Mouse (Mus musculus): ENCODE data around the gene Sipa1l1.

The Sipa1l1 gene

DNA sequence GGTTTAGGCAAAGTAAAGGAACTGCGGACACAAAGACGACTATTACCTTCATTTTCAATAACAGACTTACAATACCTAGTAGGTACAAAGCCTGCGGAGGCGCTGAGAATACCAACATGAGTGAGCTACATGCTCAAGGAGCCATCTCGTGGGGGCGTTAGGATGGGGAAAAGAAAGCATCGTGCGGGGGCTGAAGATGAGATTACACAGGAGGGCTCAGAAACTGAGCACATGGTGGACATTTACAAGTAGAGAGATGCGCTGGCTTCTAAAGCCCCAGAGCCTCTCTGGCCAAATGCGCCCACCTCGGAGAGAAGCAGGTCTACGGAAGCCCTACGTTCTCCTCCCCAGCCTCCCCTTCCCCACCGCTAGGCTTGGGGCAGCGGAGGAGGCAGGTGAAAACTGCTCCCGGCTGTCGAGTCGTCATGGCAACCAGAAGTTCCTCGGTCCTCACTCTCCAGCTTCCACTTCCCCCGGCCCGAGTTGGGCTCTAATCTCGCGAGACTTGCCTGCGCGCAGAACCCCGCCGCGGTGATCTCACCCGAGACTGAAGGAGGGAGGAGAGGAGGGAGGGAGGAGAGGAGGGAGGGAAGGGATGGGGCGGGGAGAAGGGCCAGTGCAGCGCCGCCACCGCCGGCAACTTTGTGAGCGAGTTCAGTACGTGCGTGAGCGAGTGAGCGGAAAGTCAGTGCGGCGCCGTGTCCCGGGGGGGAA lies at the start of gene Sipa1l1:
Gene Sipa1l1 (plus strand): TSS at position 501 of the 714 bp plus-strand sequence.
- in situ Hi-C loops (cut with MboI, MseI): loop anchor here (10.0 kb wide), 1 partner anchor 306 kb away; no protein-coding TSS in a partner anchor

DNA sequence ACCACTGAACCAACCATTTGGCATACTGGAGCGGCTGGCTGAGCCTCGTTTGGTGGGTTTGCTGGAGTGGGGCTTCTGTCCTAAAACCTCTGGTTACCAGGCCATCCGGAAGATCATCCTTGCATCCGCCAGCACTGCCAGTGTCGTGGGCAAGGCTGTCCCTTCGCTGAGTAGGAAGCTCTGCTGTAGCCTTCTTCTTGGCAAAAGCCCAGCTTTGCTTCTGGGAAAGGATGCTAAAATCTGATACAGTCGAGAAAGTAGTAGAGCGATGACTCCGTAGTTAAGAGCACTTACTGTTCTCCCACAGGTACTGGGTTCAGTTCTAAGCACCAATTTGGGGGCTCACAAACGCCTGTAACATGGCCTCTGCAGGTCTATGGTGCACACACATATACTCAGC lies 47.2 kb upstream of the Sipa1l1 start:
- in situ Hi-C loops (cut with MboI, MseI): no loop called here

DNA sequence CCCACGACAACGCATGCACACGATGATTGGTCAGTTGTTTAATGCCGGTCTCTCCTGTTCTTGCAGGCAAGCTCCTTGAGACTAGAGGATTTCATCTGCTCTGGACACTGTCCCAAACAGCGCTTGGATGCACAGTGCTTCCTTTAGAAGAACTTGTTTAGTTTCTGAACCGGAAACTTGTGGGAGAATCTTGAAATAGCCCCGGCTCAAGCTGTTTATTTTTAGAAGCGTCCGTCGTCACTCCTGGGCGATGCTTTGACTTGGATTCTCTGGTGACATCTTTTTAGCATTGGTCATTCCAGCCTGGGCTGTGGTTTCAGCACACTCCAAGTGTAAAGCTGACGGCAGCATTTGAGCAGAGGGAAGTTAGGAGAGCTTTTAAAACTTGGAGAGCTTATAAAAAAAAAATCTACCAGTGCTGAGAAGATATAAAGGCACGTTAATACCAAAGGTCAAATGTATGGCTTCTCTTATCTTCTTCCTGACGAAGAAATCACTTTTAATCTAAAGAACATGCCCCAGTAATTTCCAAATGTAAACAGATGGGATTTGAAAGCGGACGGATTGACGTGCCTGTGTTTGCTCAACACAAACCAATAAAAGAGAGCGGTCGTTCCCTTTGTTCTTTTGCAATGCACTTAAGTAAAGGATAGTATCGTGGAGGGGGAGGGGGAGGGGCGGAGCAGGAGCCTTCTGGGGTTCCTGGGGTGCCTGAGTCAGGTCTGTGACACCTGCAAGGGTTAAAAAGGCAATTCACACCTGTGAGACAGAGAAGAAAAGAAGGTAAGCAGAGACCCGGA lies 46.5 kb upstream of the Sipa1l1 start:
- in situ Hi-C loops (cut with MboI, MseI): no loop called here

DNA sequence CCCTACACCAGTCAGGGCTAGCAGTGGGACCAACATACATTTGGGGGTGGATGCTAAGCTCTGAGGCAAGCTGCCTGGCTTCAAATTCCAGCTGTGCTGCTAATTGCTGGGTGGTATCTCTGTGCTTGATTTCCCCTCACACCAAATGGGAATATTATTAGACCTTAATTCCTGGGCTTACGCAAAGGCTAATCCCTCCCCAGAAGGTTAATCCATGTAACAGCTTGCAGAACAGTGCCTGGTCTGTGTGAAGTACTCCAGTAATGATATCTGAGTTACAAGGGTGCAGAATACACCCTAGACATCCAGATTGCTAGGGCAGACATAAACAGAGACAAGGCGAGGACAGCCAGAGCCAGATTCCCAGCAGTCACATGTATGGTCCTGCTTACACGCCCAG lies 42.3 kb upstream of the Sipa1l1 start:
- in situ Hi-C loops (cut with MboI, MseI): no loop called here

DNA sequence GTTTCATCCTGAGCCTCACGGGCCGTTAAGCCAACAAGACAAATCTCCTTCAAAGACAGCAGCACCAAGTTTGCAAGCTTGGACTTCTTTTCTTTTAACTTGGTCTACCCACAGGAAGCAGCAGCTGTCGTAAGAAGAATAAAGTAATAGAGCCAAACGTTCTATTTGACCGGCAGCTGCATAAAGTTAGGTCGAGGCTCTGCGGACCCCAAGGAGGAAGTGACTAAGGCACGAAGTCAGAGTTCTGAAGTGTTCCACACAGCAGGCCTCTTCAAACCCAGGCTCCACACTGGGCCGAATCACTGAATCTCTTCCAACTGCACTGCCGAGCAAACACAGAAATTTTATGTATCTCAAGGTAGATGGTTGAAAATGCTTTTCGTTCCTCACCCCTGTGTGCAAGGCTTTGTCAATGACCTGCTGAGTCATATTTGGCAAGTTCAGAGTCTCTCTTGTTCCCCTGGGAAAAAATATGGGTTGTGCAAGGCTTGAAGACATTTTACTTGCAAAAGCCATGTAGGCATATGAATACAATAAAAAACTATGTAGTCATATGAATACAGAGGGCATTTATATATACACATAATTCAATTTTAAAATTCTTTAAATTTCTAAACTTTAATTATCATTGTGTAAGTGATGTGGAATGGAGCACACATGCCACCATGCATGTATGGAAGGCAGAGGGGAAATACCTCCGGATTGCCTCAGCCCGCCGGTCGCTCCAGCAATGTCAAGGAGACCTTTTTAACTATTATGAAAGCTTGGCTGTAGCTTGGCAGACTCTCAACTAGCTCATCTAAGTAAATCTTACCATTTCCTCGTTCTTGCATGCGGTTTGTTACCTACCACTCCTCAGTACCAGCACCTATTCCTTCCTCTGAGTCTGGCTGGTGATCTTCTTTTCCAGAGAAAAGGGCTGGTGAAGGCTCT lies 29.6 kb upstream of the Sipa1l1 start:
- in situ Hi-C loops (cut with MboI, MseI): no loop called here

DNA sequence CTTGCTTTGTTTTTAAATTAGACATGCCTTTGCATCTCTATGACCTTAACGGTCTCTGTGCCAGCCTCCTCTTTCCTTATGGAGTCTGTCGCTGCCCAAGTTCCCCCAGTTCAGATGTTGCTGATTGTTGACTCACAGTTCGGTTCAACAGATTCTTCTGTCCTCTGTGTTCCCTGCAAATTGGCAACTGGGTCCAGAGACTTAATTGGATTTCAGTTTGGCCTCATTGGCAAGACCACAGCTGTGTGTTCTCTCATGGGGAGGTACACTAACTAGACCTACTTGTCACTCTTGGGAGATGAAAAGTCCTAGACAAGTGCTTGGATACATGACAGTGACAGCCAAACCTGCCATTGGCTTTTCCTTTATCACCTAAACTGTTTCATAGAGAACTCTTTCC lies 25.7 kb upstream of the Sipa1l1 start:
- in situ Hi-C loops (cut with MboI, MseI): no loop called here

DNA sequence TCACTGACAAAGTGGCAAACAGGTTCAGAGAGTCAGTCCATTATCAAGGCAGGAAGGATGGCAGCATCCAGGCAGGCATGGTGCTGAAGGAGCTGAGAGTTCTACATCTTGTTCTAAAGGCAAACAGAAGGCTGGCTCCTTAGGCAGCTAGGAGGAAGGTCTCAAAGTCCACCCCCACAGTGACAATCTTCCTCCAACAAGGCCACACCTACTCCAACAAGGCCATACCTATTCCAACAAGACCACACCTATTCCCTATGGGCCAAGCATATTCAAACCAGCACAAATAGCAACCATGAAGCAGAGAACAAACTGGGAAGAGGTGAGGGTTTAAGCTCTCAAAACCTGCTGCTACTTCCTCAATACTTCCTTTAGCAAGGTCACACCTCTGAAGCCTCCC lies 23.9 kb upstream of the Sipa1l1 start:
- in situ Hi-C loops (cut with MboI, MseI): no loop called here

DNA sequence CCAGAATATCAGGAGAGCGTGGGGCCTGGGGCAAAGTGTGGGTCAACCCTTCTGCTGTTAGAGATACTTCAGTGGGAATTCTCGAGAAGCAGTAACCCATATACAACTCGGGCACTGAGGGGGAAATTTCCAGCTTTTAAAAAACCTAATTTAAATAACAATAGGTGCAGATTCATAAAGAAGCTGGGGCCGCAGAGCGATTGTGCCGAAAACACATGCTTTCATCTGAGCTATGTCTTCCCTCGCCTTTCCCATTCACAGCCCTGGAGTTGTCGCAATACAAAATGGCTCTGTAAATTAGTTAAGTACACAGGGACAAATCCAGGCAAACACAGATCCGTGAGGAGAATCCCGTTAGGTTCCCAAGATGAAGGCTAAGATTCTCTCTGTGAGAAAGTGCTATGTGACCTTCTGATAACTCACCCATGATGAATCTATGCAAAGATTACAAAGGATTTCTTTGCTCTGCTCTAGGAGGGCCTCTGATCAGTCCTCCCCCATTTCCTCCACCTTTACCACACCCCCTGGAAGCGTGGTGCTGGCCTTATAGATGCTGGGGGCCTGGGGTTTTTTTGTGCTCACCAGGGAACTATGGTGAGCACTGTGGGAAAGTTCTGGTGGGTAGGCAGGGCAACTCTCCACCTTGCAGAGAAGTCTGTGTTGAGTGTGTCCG lies 22.0 kb upstream of the Sipa1l1 start:
- in situ Hi-C loops (cut with MboI, MseI): no loop called here

DNA sequence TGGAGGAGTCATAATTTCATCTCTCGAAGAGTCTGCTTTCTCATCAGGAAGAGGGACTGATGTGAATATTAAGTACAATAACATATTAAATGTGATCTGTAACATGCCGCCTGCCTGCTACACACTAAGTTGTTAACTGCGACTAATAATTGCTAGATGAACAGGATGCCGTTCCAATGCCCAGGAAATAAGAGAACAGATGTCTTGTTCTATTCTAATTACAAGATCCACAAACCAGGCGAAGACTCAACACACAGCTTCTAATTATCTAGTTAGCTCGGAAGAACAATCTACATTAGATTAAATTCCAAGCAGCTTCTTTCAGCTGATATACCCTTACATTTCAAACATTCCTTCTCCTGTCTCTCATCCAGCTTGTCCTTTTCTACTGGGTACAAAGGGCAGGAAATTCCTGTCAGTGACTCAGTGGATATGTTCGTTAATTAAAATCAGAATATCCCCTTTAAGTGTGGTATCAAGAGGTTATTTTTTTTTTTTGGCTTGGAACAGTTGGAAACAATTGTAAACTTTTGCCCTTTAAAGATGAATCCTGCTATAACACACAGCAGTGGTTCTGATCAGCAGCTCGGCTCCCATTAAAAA lies 20.7 kb upstream of the Sipa1l1 start:
- in situ Hi-C loops (cut with MboI, MseI): no loop called here

DNA sequence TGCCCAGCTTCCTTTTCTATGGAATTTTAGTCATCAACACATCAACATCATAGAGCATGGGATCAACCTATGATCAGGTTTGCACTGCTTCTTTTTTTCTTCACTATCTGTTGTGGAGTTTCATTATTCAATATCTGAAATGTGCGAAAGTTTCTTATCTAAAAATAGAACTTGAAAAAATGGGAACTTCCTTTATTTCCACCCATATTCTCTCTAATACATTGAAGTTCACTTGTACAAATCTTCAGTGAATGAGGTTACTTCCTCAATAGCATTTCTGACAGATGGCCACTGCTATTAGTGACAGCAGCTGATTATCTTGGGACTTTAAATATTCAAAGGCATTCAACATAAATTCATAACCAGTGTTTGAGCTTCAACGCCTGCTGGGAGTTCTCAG lies 18.1 kb upstream of the Sipa1l1 start:
- in situ Hi-C loops (cut with MboI, MseI): no loop called here

DNA sequence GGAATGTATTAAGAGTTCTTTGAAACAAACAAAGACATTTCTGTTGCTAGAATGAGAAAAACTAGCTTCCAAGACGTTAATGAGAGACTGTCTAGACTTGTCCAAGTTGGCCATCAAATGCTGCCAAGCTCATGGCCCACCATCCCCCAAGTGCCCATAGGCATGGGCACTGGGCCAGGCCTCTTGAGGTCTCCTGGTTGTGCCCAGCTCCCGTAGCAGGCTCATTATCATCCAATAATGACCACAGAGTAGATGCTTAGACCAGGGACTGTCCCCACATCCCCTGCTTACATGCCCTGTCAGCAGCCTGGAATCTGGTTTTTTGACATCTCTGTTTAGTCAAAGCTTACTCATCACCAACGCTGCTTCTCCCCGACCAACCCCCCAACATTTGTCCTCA lies 14.6 kb upstream of the Sipa1l1 start:
- in situ Hi-C loops (cut with MboI, MseI): no loop called here

DNA sequence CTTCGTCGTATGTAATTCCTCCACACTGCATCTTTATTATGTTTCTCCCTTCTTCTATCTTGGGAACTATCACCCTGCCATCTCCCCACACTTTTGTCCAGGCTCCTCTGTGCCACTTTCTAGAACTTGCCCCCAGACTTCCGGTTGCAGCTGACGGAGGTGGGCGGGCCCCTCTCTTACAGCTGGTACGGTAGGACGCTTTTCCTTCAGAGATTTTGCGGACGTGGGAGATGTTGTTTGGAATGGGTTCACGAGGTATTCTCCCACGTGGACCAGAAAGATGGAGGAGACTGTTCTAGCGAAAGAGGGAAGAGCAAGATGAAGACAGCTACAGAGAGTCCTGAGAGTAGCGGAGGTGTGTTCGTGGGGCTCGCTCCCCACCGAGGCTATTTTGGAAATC lies 10.6 kb upstream of the Sipa1l1 start:
- in situ Hi-C loops (cut with MboI, MseI): no loop called here

DNA sequence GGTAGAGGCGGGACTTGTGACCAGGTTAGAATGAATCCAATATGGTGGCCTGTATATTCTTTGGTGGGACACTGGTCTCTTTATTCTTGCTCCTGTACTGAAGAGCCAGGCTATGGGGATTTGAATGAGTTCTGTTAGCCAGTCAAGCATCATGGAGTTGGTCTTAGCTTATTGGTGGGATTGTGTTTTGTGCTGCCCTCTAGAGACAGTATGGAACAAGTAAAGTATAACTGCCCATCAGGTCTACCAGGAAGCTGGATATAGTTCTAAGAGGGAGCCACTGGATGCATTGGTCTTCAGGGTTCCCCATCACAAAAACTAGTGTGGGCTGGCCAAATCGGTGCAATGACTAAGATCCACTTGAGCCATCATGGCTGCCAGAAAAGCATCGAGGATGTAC lies 9.7 kb upstream of the Sipa1l1 start:
- in situ Hi-C loops (cut with MboI, MseI): no loop called here

DNA sequence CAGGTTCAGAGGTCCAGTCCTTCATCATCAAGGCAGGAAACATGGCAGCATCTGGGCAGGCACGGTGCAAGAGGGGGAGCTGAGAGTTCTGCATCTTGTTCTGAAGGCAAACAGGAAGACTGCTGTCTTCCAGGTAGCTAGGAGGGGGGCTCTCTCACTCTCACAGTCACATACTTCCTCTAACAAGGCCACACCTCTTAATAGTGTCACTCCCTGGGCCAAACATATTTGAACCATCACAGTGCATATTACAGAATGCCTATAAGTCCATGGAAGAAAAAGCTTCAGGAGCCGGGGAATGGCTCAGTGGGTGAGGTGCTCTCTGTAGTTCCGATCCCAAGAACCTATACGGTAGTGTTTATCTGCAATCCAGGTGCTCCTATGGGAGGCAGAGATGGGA lies 3.5 kb upstream of the Sipa1l1 start:
- in situ Hi-C loops (cut with MboI, MseI): loop anchor here (10.0 kb wide), 1 partner anchor 309 kb away; no protein-coding TSS in a partner anchor

DNA sequence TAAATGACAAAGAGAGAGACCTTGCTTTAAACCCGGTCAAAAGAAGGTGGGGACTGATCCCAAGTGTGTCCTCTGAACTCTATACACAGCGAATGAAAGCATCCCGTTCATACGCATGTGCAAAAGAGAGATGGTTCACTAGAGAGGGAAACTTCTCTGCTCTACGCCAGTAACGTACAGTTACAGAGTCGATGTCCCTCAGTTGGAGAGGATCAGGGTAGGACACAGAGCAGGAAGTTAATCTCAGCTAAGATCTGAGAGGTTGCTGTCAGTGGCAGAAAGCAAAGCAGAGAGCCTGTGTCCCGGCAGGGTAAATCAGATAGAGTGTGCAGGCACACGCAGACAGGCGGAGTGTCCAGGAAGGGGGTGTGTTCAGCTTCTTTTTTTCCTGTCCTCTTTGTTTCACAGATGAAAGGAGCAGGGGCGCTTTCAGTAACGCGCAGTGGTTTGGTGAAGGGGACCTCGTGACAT lies 3.0 kb upstream of the Sipa1l1 start:
- in situ Hi-C loops (cut with MboI, MseI): loop anchor here (10.0 kb wide), 1 partner anchor 309 kb away; no protein-coding TSS in a partner anchor

DNA sequence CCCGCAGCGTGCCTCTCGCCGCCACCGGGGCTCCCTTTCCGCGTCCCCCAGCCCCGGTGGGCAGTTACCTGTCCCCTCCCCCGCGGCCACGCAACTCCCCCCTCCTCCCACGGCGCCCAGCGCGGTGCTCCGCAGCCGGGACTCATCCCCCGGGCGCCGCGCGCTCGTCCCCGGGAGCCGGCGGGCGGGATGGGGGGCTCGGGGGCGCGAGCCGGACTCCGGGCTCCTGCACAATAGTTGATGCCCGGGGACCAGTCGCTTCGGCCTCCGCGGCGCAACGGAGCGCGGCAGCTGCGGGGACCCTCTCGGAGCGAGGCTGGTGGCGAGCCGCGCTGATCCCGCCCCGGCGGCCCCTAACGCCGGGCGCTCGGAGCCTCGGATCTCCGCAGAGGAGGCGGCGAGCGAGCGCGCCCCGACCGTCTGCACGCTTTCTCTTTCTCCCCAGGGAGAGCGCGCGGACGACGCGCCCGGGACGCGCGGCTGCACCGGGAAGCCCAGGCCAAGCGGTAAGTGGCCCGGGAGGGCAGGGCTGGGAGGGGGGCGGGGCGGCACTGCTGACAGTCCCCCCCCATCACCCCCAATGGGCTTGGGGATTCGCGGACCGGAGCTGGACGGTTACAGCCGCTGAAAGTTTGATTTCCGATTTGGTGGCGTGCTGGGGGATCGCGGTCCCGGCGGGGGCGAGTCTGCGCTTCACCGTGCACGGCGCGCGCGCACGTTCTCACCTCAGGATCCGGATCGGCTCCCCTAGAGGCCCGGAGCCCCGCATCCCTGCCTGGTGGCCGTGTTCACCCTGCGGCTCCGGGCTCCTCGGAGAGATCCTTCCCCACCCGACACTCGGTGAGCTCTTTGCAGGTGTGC lies 681 bp downstream of the Sipa1l1 start:
- in situ Hi-C loops (cut with MboI, MseI): loop anchor here (5.0 to 10.0 kb wide), 2 partner anchors 72 to 305 kb away; no protein-coding TSS in a partner anchor

DNA sequence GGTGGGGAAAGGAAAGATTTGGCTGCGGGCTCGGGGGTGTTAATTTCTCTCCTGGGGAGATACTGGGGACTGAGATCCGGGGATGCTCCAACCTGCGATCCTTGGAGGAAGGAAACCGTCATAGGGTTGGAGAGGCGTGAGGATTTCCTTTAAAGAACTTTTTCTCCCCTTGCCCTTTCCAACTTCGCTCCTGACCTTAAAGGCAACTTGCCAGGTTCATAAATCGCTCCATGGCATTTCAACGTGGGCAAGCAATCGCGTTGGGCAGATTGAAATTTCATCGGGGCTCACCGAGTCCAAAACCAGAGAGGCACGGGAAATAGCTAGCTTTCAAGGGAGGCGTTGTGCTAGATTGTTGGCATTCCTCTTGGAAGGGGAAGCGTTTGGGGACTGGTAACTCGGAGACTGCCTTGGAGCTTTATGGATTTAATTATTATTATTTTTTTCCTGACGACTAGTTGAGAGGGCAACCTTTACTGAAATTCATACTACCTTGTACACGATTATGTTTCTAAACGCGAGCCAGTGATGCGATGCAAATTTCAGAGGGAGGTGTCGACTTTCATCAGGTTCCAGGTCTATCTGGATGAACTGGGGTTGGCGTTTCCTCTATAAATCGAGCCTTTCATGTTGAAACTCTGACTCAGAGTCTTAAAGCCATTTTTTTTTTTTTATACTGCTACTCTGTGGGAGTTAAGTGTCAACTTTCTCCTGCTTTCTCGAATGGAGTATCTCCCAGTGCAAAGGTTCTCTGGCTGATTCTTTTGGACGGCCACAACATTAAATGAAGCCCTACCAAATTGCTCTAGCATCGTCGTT lies 1.6 kb downstream of the Sipa1l1 start:
- in situ Hi-C loops (cut with MboI, MseI): loop anchor here (5.0 kb wide), 1 partner anchor 72 kb away; no protein-coding TSS in a partner anchor

DNA sequence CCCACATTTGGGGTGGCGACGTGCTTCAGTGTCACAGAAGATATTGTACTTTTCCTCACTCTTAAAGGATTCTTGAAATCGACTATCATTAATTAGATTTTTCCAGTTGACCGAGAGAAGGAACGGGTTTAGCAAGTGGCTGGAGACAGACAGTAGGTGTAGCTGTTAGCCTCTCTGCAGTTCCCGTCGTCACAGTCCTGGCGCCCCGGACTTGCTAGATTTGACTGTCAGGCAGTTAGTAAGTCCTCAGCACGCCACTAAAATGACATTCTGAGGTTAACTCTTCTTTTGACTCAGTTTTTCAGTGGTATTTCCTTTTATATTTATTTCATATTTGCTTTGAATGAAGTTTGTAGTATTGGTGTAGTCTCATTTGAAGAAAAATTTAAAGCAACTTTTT lies 2.5 kb downstream of the Sipa1l1 start:
- in situ Hi-C loops (cut with MboI, MseI): loop anchor here (5.0 kb wide), 1 partner anchor 71 kb away; no protein-coding TSS in a partner anchor

DNA sequence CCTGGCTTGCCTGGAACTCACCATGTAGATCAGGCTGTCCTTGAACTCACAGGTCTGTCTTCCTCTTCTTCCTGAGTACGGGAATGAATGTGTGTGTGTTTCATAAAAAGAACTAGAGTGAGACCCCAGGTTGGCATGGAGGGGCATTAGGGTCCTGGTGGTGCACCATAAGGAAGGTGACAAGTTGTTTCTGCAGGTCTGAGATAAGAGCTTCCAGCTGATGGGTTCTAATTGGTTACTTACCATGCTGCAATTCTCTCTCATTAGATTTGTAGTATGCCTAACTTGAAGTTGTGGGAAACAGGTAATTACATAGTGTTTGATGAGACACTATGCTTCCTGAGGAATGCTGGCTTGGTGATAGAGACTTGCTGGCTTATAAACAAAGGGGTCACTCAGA lies 4.5 kb downstream of the Sipa1l1 start:
- in situ Hi-C loops (cut with MboI, MseI): loop anchor here (5.0 kb wide), 1 partner anchor 69 kb away; no protein-coding TSS in a partner anchor
